Comparison of ENCODE assay signal across 23 mouse cellular contexts in the genomic region with DNA sequence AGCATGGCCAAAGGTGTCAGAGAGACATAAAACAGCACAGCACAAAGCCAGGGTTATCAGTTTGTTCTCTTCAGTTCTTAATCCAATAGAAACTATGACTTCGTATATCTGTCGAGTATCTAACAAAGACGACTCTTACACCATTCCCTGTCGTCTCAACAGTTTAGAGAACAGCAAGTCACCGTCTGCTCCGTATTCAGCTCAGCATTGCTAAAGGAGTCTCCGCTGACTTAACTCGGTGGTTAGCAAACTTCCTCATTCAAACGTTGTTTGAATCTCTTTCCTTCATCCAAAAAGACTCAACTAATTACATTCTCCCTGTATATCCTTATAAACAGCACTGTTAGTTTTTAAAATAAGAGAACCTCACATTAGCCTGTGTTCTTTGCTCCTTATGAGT.
DNase-seq lines count a peak whose midpoint lies in the region; ATAC-seq and TF ChIP-seq lines count a peak whose summit lies in the region.
"Had no signal": no experiment of that assay in that cellular context is flagged by ENCODE, and none has a peak within 500 bp of the region (broad histone marks: within the 10 kb centered on the region; RNA-seq: fewer than 3 reads in every experiment).

No protein-coding gene starts in this region.

- H3K27ac ChIP-seq in lung, postnatal 0 days (ENCODE audit: low read length): no peak overlapping the region

- no peaks in the 10 kb centered on the region for H3K36me3 ChIP-seq in lung, postnatal 0 days (ENCODE audit: insufficient read depth, low read length)
- H3K36me3 ChIP-seq: G1E had no signal

- TF ChIP-seq EP300 in lung, postnatal 0 days (IDR thresholded peaks at IDR 0.05): no peak

- TF ChIP-seq CTCF in lung, postnatal 0 days (IDR thresholded peaks at IDR 0.05): no peak

- no peaks in the 10 kb centered on the region for H3K4me1 ChIP-seq in lung, postnatal 0 days (ENCODE audit: insufficient read depth, low read depth, low read length)

- H3K27me3 ChIP-seq in lung, postnatal 0 days (replicated peaks; ENCODE audit: insufficient read depth, low read length): no peaks in the 10 kb centered on the region
- H3K27me3 ChIP-seq: CH12.LX had no signal

- WGBS in lung, postnatal 0 days: 78% methylated on average over 9 of the region's 9 CpGs

- H3K9me3 ChIP-seq in lung, postnatal 0 days (ENCODE audit: low read length): no peaks in the 10 kb centered on the region
- H3K9me3 ChIP-seq: G1E had no signal

- no peak overlapping the region for H3K9ac ChIP-seq in lung, postnatal 0 days (replicated peaks; ENCODE audit: low read depth)

- no peak overlapping the region for H3K4me3 ChIP-seq in lung, postnatal 0 days (ENCODE audit: low read depth, low read length)

- 0 out of 2 replicates have a peak, but pooled peaks have one; percentile 45 for ATAC-seq in common myeloid progenitor, adult 5-6 weeks (replicated peaks; ENCODE audit: low read depth, poor library complexity, severe bottlenecking)
- ATAC-seq in granulocyte monocyte progenitor cell, adult 5-6 weeks (replicated peaks; ENCODE audit: poor library complexity, severe bottlenecking): peak; percentile 56
- peak; percentile 40; the same call in 1 of the 2 replicates for ATAC-seq in megakaryocyte, adult 5-6 weeks (ENCODE audit: poor library complexity, severe bottlenecking)
- ATAC-seq in megakaryocyte progenitor cell, adult 5-6 weeks (replicated peaks; ENCODE audit: poor library complexity): peak; percentile 79
- no peak for ATAC-seq in lung, postnatal 0 days
- ATAC-seq: activated CD4-positive, CD25-positive, alpha-beta regulatory T cell, adult 4 months; CD4-positive, CD25-positive, alpha-beta regulatory T cell, adult 4 months; Patski had no signal

- no peak for DNase-seq in heart, adult 9 months (ENCODE audit: low spot score in 2 of 2)
- DNase-seq in adrenal gland, adult 18-20 months (ENCODE audit: low spot score in 2 of 2): no peak
- DNase-seq in lung, postnatal 0 days (ENCODE audit: low spot score): no peak
- DNase-seq in cerebellum, postnatal 25 days: no peak
- DNase-seq: adrenal gland, adult 2 months; adrenal gland, adult 8-10 months; adrenal gland, postnatal 10 days; adrenal gland, postnatal 14 days; adrenal gland, postnatal 25 days; adrenal gland, postnatal 36 days; B cell, adult 2 months; cerebellum, adult 11 months; cerebellum, adult 11-12 months; cerebellum, adult 18-20 months had no signal

- H3K4me2 ChIP-seq in lung, postnatal 0 days (replicated peaks; ENCODE audit: low read depth, low read length): no peak overlapping the region
